Mouse (Mus musculus) G1E (cell line): ENCODE measurements around the gene Arpc3.

Experiments
- CTCF ChIP-seq: IDR thresholded peaks from 2 replicates; pipeline ENCODE4 v1.5.1; 2012; ENCODE audit warnings: low read depth, low read length, inconsistent platforms, mixed read lengths
- GATA1 ChIP-seq: IDR thresholded peaks from 2 replicates; pipeline ENCODE4 v1.6.1; 2012; ENCODE audit warnings: borderline replicate concordance, low read length, inconsistent platforms, mixed read lengths
- POLR2AphosphoS5 ChIP-seq: IDR thresholded peaks from 2 replicates; pipeline ENCODE4 v1.6.1; 2012; ENCODE audit warnings: low read depth, low read length, inconsistent platforms; ENCODE audit not compliant: insufficient replicate concordance
- TAL1 ChIP-seq: conservative IDR thresholded peaks from 2 replicates; pipeline ENCODE4 v1.6.1; 2012; ENCODE audit warnings: low read depth, low read length, inconsistent platforms, mixed read lengths

DNA sequence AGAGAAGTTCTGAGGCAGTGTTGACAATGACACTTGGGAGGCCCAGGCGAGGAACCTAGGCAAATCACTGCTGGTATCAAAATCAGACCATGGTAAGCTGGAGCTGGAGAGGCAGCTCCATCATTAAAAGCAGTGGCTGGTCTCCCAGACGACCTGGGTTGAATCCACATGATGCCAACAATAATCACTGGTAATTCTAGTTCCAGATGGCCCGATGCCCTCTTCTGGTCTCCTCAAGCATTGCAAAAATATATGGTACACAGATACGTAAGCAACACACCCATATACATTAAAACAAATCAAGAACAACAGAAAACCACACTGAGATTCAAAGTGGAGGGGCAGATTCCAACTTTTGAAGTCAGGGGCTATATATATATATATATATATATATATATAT, 45.9 kb upstream of the Arpc3 start:
- no peak for TF ChIP-seq POLR2AphosphoS5
- TF ChIP-seq CTCF, result no peak
- no peak for TF ChIP-seq GATA1
- no peak for TF ChIP-seq TAL1
